Mouse (Mus musculus) ES-CJ7 (cell line): ENCODE data around the gene Usp20.
A peak's percentile ranks its signal among the peaks of the same experiment; 100 is the strongest.
"Not testable (repeated sequence)": the region's sequence is repeated elsewhere in the genome, so short reads cannot be mapped to it uniquely, and the experiment has no call there.

Source experiments
- DNase-seq: peaks from one replicate; pipeline ENCODE4 v3.0.0; 2011; ENCODE audit warnings: low read depth, low spot score

Usp20 gene

GRCm38 (mm10) chr2:30981790-30982513, at the start of gene Usp20, which contains the start of gene BC005624:
Gene Usp20, plus strand, starts transcription at chr2:30982279.
Gene BC005624, minus strand, starts transcription at chr2:30982201.
- peak; percentile 100 for DNase-seq

- DNase-seq = no peak
Measured at GRCm38 (mm10) chr2:30933032-30933431, 49.0 kb upstream of the Usp20 start.

- DNase-seq = peak; percentile 92
Measured at GRCm38 (mm10) chr2:30933917-30934450, 48.1 kb upstream of the Usp20 start.

GRCm38 (mm10) chr2:30936808-30937207, 45.3 kb upstream of the Usp20 start:
- peak; percentile 53 for DNase-seq

- DNase-seq = peak; percentile 60
Measured at GRCm38 (mm10) chr2:30937731-30938130, 44.3 kb upstream of the Usp20 start.

GRCm38 (mm10) chr2:30938574-30938991, 43.5 kb upstream of the Usp20 start:
- DNase-seq = peak; percentile 93

GRCm38 (mm10) chr2:30941586-30941985, 40.5 kb upstream of the Usp20 start:
- DNase-seq = no peak

- not testable (repeated sequence) for DNase-seq
Measured at GRCm38 (mm10) chr2:30942116-30942515, 40.0 kb upstream of the Usp20 start.

- peak; percentile 98 for DNase-seq
Measured at GRCm38 (mm10) chr2:30942603-30943011, 39.5 kb upstream of the Usp20 start.

- DNase-seq = no peak
Measured at GRCm38 (mm10) chr2:30952457-30952823, 29.6 kb upstream of the Usp20 start.

- peak; percentile 93 for DNase-seq
Measured at GRCm38 (mm10) chr2:30952824-30953490, 29.1 kb upstream of the Usp20 start, which contains the start of gene Tor1b. Gene Tor1b, plus strand, starts transcription at chr2:30952959.

GRCm38 (mm10) chr2:30954797-30955196, 27.3 kb upstream of the Usp20 start:
- no peak for DNase-seq

GRCm38 (mm10) chr2:30957511-30957910, 24.6 kb upstream of the Usp20 start:
- no peak for DNase-seq

GRCm38 (mm10) chr2:30958726-30959125, 23.4 kb upstream of the Usp20 start:
- DNase-seq = no peak

GRCm38 (mm10) chr2:30959856-30960255, 22.2 kb upstream of the Usp20 start:
- peak; percentile 46 for DNase-seq

- DNase-seq = no peak
Measured at GRCm38 (mm10) chr2:30962570-30963254, 19.4 kb upstream of the Usp20 start.

GRCm38 (mm10) chr2:30965627-30966026, 16.5 kb upstream of the Usp20 start:
- no peak for DNase-seq

- no peak for DNase-seq
Measured at GRCm38 (mm10) chr2:30966826-30967225, 15.3 kb upstream of the Usp20 start.

- peak; percentile 87 for DNase-seq
Measured at GRCm38 (mm10) chr2:30967352-30968327, 14.4 kb upstream of the Usp20 start, which contains the start of gene Tor1a. Gene Tor1a, minus strand, starts transcription at chr2:30967933.

GRCm38 (mm10) chr2:30983024-30983423, 945 bp downstream of the Usp20 start:
- DNase-seq = no peak
